Mouse (Mus musculus): ENCODE data around the gene Pmfbp1.

GRCm38 (mm10) chr8:109591367-109591766, 97.5 kb downstream of the Pmfbp1 start:
- TF ChIP-seq CTCF (IDR thresholded peaks at IDR 0.05; ENCODE audit: extremely low read depth, insufficient read depth, low read length) (no peak), POLR2A (IDR thresholded peaks at IDR 0.05; ENCODE audit: extremely low read depth, insufficient read depth, low read length) (no peak)

All from cortical plate, adult 2 months (tissue).